14 mouse cellular contexts compared by ENCODE assay signal in the genomic region with DNA sequence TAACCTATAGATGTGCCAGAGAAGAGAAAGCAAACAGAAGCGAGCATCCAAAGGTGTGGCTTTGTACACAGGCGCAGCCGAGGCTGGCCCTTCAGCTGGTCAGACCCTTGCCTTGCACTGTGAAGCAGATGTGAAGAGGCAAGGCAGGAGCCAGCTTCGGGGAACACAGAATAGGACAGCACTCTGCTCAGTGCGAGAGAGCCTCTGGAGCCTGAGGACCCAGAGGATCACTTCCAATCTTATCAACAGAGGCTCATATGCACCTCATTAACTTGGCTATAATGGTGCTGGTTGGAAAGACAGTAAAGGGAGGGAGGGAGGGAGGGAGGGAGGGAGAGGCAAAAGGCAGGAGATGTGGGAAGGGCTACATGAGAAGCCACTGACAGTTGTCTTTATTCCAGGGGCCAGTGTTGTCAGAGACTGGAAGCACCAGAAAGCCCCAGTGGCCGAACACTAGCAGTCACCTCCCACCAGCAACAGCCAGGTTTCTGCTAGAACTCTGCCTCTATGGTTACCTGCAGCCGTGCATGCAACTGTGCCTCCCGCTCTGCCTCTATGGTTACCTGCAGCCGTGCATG.
DNase-seq lines count a peak whose midpoint lies in the region; ATAC-seq and TF ChIP-seq lines count a peak whose summit lies in the region.
"Had no signal": no experiment of that assay in that cellular context is flagged by ENCODE, and none has a peak within 500 bp of the region (broad histone marks: within the 10 kb centered on the region; RNA-seq: fewer than 3 reads in every experiment).

No protein-coding gene starts in this region.

- no peaks in the 10 kb centered on the region for H3K27me3 ChIP-seq in kidney, postnatal 0 days (ENCODE audit: insufficient read depth, low read length)
- no peaks in the 10 kb centered on the region for H3K27me3 ChIP-seq in embryonic facial prominence, embryonic 14.5 days (replicated peaks; ENCODE audit: control insufficient read depth, insufficient read depth, low read length)
- no peaks in the 10 kb centered on the region for H3K27me3 ChIP-seq in hindbrain, embryonic 10.5 days (ENCODE audit: insufficient read depth, poor library complexity, severe bottlenecking)
- H3K27me3 ChIP-seq in midbrain, embryonic 14.5 days (ENCODE audit: control insufficient read depth, insufficient read depth, low read length) = no peaks in the 10 kb centered on the region
- H3K27me3 ChIP-seq: heart, embryonic 15.5 days; megakaryocyte, embryonic 14.5 days had no signal

- no peaks in the 10 kb centered on the region for H3K9me3 ChIP-seq in kidney, postnatal 0 days (replicated peaks; ENCODE audit: low read length)
- H3K9me3 ChIP-seq in embryonic facial prominence, embryonic 14.5 days (ENCODE audit: control insufficient read depth, low read length) = no peaks in the 10 kb centered on the region
- no peaks in the 10 kb centered on the region for H3K9me3 ChIP-seq in hindbrain, embryonic 10.5 days
- no peaks in the 10 kb centered on the region for H3K9me3 ChIP-seq in midbrain, embryonic 14.5 days (ENCODE audit: control insufficient read depth, low read length)
- H3K9me3 ChIP-seq: heart, embryonic 15.5 days; megakaryocyte, embryonic 14.5 days had no signal

- H3K9ac ChIP-seq in kidney, postnatal 0 days (ENCODE audit: low read depth, low read length) = no peak overlapping the region
- H3K9ac ChIP-seq in embryonic facial prominence, embryonic 14.5 days (ENCODE audit: low read depth, low read length) = 0 out of 2 replicates have a peak overlapping the region, but pooled peaks have one; percentile 16
- H3K9ac ChIP-seq in midbrain, embryonic 14.5 days (replicated peaks; ENCODE audit: low read length) = no peak overlapping the region
- H3K9ac ChIP-seq: heart, embryonic 15.5 days had no signal

- H3K4me1 ChIP-seq in kidney, postnatal 0 days (replicated peaks; ENCODE audit: insufficient read depth, low read length) = no peaks in the 10 kb centered on the region
- peaks cover 15% of the 10 kb centered on the region for H3K4me1 ChIP-seq in embryonic facial prominence, embryonic 14.5 days (ENCODE audit: control insufficient read depth, insufficient read depth, low read length)
- peaks cover 74% of the 10 kb centered on the region for H3K4me1 ChIP-seq in hindbrain, embryonic 10.5 days (replicated peaks)
- H3K4me1 ChIP-seq in midbrain, embryonic 14.5 days (ENCODE audit: control insufficient read depth, insufficient read depth, low read length) = peaks cover 61% of the 10 kb centered on the region

- H3K36me3 ChIP-seq in kidney, postnatal 0 days (ENCODE audit: insufficient read depth, low read length) = no peaks in the 10 kb centered on the region
- H3K36me3 ChIP-seq in embryonic facial prominence, embryonic 14.5 days (ENCODE audit: control insufficient read depth, insufficient read depth, low read length) = no peaks in the 10 kb centered on the region
- no peaks in the 10 kb centered on the region for H3K36me3 ChIP-seq in hindbrain, embryonic 10.5 days
- H3K36me3 ChIP-seq in midbrain, embryonic 14.5 days (ENCODE audit: control insufficient read depth, insufficient read depth, low read length) = no peaks in the 10 kb centered on the region
- H3K36me3 ChIP-seq: heart, embryonic 15.5 days had no signal

- DNase-seq in kidney, postnatal 0 days (ENCODE audit: low spot score) = peak; percentile 28
- no peak for DNase-seq in kidney, postnatal 25 days
- DNase-seq in embryonic facial prominence, embryonic 14.5 days (ENCODE audit: low spot score) = no peak
- peak; percentile 26 for DNase-seq in hindbrain, embryonic 10.5 days (ENCODE audit: low spot score)
- DNase-seq in midbrain, embryonic 14.5 days = peak; percentile 39
- no peak for DNase-seq in adipocyte (ENCODE audit: low spot score)
- DNase-seq in yolk sac, embryonic 10.5 days (ENCODE audit: low spot score) = no peak
- no peak for DNase-seq in urinary bladder, postnatal 25 days (ENCODE audit: low spot score)
- DNase-seq: adrenal gland, adult 2 months; gastrocnemius, adult 2 months; thymus, postnatal 14 days had no signal

- no peak overlapping the region for H3K4me2 ChIP-seq in kidney, postnatal 0 days (ENCODE audit: low read length)
- no peak overlapping the region for H3K4me2 ChIP-seq in embryonic facial prominence, embryonic 14.5 days (ENCODE audit: low read depth, low read length)
- H3K4me2 ChIP-seq in midbrain, embryonic 14.5 days (ENCODE audit: low read length) = peak overlapping the region; percentile 28
- H3K4me2 ChIP-seq: heart, embryonic 15.5 days had no signal

- 44% methylated on average over 8 of the region's 9 CpGs for WGBS in kidney, postnatal 0 days
- WGBS in embryonic facial prominence, embryonic 14.5 days = 48% methylated on average over 5 of the region's 9 CpGs
- WGBS in hindbrain, embryonic 10.5 days = 27% methylated on average over 9 of the region's 9 CpGs
- 24% methylated on average over 8 of the region's 9 CpGs for WGBS in midbrain, embryonic 14.5 days

- H3K27ac ChIP-seq in kidney, postnatal 0 days = no peak overlapping the region
- H3K27ac ChIP-seq in embryonic facial prominence, embryonic 14.5 days (replicated peaks; ENCODE audit: low read depth, low read length) = no peak overlapping the region
- H3K27ac ChIP-seq in hindbrain, embryonic 10.5 days = peak overlapping the region; percentile 88
- H3K27ac ChIP-seq in midbrain, embryonic 14.5 days (replicated peaks; ENCODE audit: low read depth, low read length) = peak overlapping the region; percentile 76
- H3K27ac ChIP-seq: gastrocnemius, adult 2 months; heart, embryonic 15.5 days had no signal

- TF ChIP-seq CTCF in kidney, postnatal 0 days (IDR thresholded peaks at IDR 0.05; ENCODE audit: low read depth) = no peak

- ATAC-seq in kidney, postnatal 0 days (replicated peaks; ENCODE audit: low FRiP score, low read depth) = no peak
- peak; percentile 74; the same call in 1 of the 2 replicates for ATAC-seq in embryonic facial prominence, embryonic 14.5 days (ENCODE audit: low read depth)
- no peak; the same call in 1 of the 2 replicates for ATAC-seq in midbrain, embryonic 14.5 days (ENCODE audit: low FRiP score, low TSS enrichment)
- ATAC-seq: intestine, postnatal 0 days had no signal

- H3K4me3 ChIP-seq in kidney, postnatal 0 days (replicated peaks; ENCODE audit: low read depth, low read length) = no peak overlapping the region
- H3K4me3 ChIP-seq in embryonic facial prominence, embryonic 14.5 days (ENCODE audit: low read depth, low read length) = no peak overlapping the region
- H3K4me3 ChIP-seq in hindbrain, embryonic 10.5 days = peak overlapping the region; percentile 20
- no peak overlapping the region for H3K4me3 ChIP-seq in midbrain, embryonic 14.5 days (replicated peaks; ENCODE audit: low read depth, low read length)
- H3K4me3 ChIP-seq: gastrocnemius, adult 2 months; heart, embryonic 15.5 days; megakaryocyte, embryonic 14.5 days had no signal

Comparison
In these comparisons a context has a peak if more than half of its experiments do, and no peak if none do; other contexts are left out.
1. DNase-seq: peak in kidney, postnatal 0 days (single experiment), hindbrain, embryonic 10.5 days (single experiment) and midbrain, embryonic 14.5 days (single experiment); none in kidney, postnatal 25 days (0 of 2), embryonic facial prominence, embryonic 14.5 days (single experiment), adipocyte (single experiment), yolk sac, embryonic 10.5 days (single experiment) and urinary bladder, postnatal 25 days (single experiment).
2. H3K27ac ChIP-seq: peak in hindbrain, embryonic 10.5 days (single experiment) and midbrain, embryonic 14.5 days (single experiment); none in kidney, postnatal 0 days (single experiment) and embryonic facial prominence, embryonic 14.5 days (single experiment).